Mouse (Mus musculus): Measurements from ENCODE around the gene Rad54l.

Gene Rad54l

GRCm38 (mm10) chr4:116123602-116124519 lies at the start of gene Rad54l, which contains the start of gene Pomgnt1:
TSS of gene Rad54l (minus strand) at chr4:116123690.
TSS of gene Pomgnt1 (plus strand) at chr4:116123840.
- Histone ChIP-seq H3K27me3 (ENCODE audit: control insufficient read depth, insufficient read depth, low read length, poor library complexity, severe bottlenecking) (no peaks in the 10 kb centered on the region), H3K36me3 (ENCODE audit: control insufficient read depth, insufficient read depth, low read length, poor library complexity, severe bottlenecking) (no peaks in the 10 kb centered on the region; the same call in 1 of the 2 replicates)
- peak; percentile 84 for DNase-seq (ENCODE audit: low read depth, low spot score)

- no peaks in the 10 kb centered on the region for H3K36me3 ChIP-seq (ENCODE audit: control insufficient read depth, insufficient read depth, low read length, poor library complexity, severe bottlenecking)
- DNase-seq (ENCODE audit: low read depth, low spot score), result no peak
- no peaks in the 10 kb centered on the region for H3K27me3 ChIP-seq (ENCODE audit: control insufficient read depth, insufficient read depth, low read length, poor library complexity, severe bottlenecking)
Observed at GRCm38 (mm10) chr4:116173072-116173471, 49.6 kb upstream of the Rad54l start, which contains the start of the genes 1700042G07Rik and Gm49337. TSS of gene 1700042G07Rik (plus strand) at chr4:116173372. TSS of gene Gm49337 (plus strand) at chr4:116173384.

- Histone ChIP-seq H3K36me3 (ENCODE audit: control insufficient read depth, insufficient read depth, low read length, poor library complexity, severe bottlenecking) (no peaks in the 10 kb centered on the region), H3K27me3 (ENCODE audit: control insufficient read depth, insufficient read depth, low read length, poor library complexity, severe bottlenecking) (no peaks in the 10 kb centered on the region)
- DNase-seq (ENCODE audit: low read depth, low spot score), result no peak
Observed at GRCm38 (mm10) chr4:116169353-116169672, 45.8 kb upstream of the Rad54l start.

DNA sequence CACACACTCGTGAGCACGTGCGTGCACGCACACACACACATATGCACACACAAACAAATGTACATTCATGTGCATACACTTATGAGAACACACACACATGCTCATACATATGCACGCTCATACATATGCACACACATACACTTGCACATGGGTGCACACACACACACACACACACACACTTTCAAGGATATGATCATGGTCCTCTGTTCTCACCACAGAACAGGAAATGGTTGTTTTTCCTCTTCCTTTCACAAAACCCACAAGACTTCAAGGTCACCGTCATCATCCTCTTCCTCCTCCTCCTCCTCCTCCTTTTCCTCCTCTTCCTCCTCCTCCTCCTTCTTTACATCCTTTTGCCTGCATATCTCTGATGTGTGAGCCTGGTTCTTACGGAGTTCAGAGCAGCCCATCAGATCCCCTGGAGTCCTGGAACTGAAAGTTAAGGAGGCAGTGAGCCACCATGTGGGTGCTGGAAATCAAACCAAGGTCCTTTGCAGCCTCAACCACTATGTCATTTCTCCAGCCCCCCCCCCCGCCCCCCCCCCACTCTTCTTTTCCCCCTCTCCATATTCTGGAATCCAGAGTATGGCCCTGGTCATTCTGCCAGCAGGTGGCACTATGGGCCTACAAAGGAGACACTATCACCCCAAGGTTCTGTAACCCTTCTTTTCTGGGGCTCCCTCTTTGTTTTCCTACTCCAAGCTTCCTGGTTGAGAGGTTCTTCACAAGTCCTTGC lies 45.3 kb upstream of the Rad54l start:
- peak; percentile 75 for DNase-seq (ENCODE audit: low read depth, low spot score)
- no peaks in the 10 kb centered on the region for H3K27me3 ChIP-seq (ENCODE audit: control insufficient read depth, insufficient read depth, low read length, poor library complexity, severe bottlenecking)

DNA sequence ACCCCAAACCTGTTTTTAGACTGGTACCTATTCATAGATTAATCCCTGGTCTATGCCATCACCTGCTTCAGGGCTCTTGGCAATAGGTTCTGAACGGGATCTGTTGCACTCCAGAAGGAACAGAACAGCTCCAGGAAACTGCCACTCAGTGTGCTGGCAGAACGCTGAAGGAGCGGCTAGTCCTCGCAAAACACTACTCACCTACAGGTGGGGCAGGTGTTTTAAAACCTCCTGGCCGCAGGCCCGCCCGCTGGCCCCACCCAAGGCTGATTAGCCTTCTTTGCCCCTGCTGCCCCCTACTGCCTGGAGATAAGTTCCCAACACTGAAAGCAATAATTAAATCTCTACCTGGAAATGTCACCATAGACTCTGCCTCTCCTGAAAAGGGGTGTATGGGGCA lies 43.9 kb upstream of the Rad54l start, which contains the start of gene Tspan1:
TSS of gene Tspan1 (minus strand) at position 198 of the 400 bp plus-strand sequence.
- Histone ChIP-seq H3K27me3 (ENCODE audit: control insufficient read depth, insufficient read depth, low read length, poor library complexity, severe bottlenecking) (no peaks in the 10 kb centered on the region), H3K36me3 (ENCODE audit: control insufficient read depth, insufficient read depth, low read length, poor library complexity, severe bottlenecking) (no peaks in the 10 kb centered on the region)
- peak; percentile 49 for DNase-seq (ENCODE audit: low read depth, low spot score)

More for the DNA sequence above, 45.3 kb upstream of the Rad54l start:
- H3K36me3 ChIP-seq (ENCODE audit: control insufficient read depth, insufficient read depth, low read length, poor library complexity, severe bottlenecking), result no peaks in the 10 kb centered on the region

DNA sequence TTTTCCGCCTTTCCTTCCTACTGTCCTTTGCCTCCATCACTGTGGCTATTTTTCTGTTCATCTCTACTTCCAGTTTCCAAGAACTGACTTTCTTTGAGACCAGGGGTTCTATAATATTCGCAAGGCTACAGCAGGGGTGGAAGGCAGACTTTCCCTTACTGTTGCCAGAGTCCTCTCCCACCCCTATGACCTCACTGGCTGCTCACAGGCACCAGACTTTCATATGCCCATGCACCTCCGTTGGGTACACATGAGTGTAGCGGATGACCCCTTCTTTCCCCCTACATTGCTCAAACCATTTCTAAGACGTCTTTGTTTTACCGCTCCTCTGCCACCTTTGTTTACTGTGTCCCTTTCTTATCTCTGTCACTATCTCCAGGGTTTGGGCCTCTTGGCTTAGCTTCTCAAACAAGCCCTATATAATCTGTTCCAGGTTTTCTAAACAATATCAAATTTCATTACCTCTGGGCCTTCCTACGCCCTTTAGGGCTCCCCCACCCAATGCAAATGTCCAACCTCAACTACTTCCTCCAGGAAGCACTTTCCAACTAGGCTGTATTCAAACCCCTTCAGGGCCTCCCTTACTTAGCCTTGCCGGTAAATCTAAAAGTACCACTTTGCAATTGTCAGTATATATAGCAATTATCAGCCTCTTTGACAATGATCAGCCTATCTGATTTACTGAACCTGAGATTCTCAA lies 42.4 kb upstream of the Rad54l start:
- Histone ChIP-seq H3K36me3 (ENCODE audit: control insufficient read depth, insufficient read depth, low read length, poor library complexity, severe bottlenecking) (no peaks in the 10 kb centered on the region), H3K27me3 (ENCODE audit: control insufficient read depth, insufficient read depth, low read length, poor library complexity, severe bottlenecking) (no peaks in the 10 kb centered on the region)
- no peak for DNase-seq (ENCODE audit: low read depth, low spot score)

DNA sequence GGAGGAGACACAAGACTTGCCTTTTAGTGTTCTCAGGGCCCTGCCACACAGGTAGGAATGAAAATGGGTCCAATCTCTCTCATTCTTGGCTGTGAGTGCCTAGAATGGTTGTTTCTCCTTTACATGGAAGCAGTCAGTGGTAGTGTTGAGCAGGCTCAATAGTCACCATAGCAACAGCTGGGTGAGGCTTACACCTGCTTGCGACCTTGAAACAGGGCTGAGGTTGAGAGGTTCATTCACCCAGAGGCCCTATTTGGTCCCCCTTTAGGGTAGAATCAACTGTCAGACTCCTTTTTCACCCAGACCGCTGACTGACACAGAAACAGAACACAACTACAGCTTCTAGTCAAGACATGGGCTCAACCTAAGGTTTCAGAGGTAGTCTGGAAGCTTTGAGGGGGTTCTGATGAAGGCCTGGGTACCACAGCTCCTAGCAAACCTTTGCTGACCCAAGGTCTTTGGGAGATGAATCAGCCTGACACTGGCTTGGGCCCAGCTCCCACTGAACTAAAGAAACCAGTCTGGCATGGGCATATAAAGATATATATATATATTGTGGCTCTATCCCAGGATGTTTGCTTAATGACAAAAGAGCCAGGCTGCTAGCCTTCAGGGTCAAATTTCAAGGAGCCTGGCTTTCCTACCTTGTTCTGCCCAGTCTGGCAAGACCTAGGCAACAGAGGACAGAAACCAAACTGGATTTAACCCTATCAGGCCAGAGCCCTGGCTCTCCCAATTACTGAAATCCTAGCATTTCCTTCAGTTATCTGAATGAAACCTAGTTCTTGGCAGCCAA lies 41.5 kb upstream of the Rad54l start:
- DNase-seq (ENCODE audit: low read depth, low spot score), result no peak
- no peaks in the 10 kb centered on the region for H3K27me3 ChIP-seq (ENCODE audit: control insufficient read depth, insufficient read depth, low read length, poor library complexity, severe bottlenecking)
- H3K36me3 ChIP-seq (ENCODE audit: control insufficient read depth, insufficient read depth, low read length, poor library complexity, severe bottlenecking), result no peaks in the 10 kb centered on the region

- no peak for DNase-seq (ENCODE audit: low read depth, low spot score)
- no peaks in the 10 kb centered on the region for H3K27me3 ChIP-seq (ENCODE audit: control insufficient read depth, insufficient read depth, low read length, poor library complexity, severe bottlenecking)
Observed at GRCm38 (mm10) chr4:116162142-116162541, 38.7 kb upstream of the Rad54l start.

GRCm38 (mm10) chr4:116160769-116161168 lies 37.3 kb upstream of the Rad54l start:
- peaks cover 6% of the 10 kb centered on the region; the same call in 1 of the 2 replicates for H3K36me3 ChIP-seq (ENCODE audit: control insufficient read depth, insufficient read depth, low read length, poor library complexity, severe bottlenecking)
- H3K27me3 ChIP-seq (ENCODE audit: control insufficient read depth, insufficient read depth, low read length, poor library complexity, severe bottlenecking), result no peaks in the 10 kb centered on the region
- no peak for DNase-seq (ENCODE audit: low read depth, low spot score)

More at GRCm38 (mm10) chr4:116162142-116162541, 38.7 kb upstream of the Rad54l start:
- peaks cover 6% of the 10 kb centered on the region; the same call in 1 of the 2 replicates for H3K36me3 ChIP-seq (ENCODE audit: control insufficient read depth, insufficient read depth, low read length, poor library complexity, severe bottlenecking)

DNA sequence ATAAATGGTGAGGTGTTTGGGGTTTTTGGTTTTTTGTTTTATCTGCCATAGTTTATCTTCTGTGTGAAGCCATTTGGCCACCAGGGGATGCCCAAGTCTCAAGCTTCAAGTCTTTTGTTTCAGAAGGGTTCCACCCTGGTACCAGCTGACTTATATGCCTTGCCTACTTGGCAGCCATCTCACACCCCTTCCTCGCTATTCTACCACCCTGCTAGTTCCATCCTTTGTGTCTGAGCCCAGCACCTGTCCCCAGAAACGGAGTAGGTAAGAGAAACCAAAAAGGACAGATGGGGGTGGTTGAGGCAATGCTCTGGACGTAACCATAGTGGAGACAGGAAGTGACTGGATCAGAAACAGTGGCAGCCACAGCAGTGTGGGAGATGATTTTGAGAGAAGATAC lies 36.4 kb upstream of the Rad54l start:
- peak; percentile 55 for DNase-seq (ENCODE audit: low read depth, low spot score)
- peaks cover 9% of the 10 kb centered on the region for H3K36me3 ChIP-seq (ENCODE audit: control insufficient read depth, insufficient read depth, low read length, poor library complexity, severe bottlenecking)
- no peaks in the 10 kb centered on the region for H3K27me3 ChIP-seq (ENCODE audit: control insufficient read depth, insufficient read depth, low read length, poor library complexity, severe bottlenecking)

DNA sequence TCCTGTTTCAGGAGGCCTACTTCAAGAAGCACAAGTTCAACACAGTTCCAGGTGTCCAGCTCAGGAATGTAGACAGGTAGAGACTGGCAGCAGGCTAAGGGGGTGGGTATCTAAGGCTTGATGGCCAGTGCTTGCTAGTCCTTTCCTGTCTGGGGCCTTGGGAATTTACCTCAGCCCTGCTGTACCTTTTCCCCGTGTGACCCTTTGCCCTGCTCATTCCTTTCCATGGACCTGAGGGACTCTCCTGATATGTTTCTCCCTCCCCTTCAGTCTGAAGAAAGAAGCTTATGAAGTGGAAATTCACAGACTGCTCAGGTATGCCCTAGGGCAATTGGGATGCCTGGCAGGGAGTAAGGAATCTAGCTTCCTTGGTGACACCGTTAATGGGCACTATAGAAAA lies 34.4 kb upstream of the Rad54l start:
- Histone ChIP-seq H3K27me3 (ENCODE audit: control insufficient read depth, insufficient read depth, low read length, poor library complexity, severe bottlenecking) (no peaks in the 10 kb centered on the region), H3K36me3 (ENCODE audit: control insufficient read depth, insufficient read depth, low read length, poor library complexity, severe bottlenecking) (peaks cover 14% of the 10 kb centered on the region)
- no peak for DNase-seq (ENCODE audit: low read depth, low spot score)

DNA sequence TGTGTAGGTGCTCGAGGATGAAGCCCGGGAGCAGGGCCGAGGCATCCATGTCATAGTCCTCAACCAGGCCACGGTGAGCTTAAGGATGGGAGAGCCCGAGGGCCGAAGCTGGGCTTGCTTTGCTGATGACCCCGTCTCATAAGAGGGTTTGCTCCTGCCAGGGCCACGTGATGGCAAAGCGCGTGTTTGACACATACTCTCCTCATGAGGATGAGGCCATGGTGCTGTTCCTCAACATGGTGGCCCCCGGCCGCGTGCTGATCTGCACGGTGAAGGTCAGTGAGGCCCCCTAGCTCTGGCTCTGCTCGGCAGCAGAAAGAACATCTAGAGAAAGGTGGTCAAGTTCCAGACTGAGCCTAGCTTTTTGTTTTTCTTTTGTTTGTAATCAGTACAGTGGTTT lies 29.2 kb upstream of the Rad54l start:
- peaks cover 8% of the 10 kb centered on the region for H3K36me3 ChIP-seq (ENCODE audit: control insufficient read depth, insufficient read depth, low read length, poor library complexity, severe bottlenecking)
- H3K27me3 ChIP-seq (ENCODE audit: control insufficient read depth, insufficient read depth, low read length, poor library complexity, severe bottlenecking), result no peaks in the 10 kb centered on the region
- no peak for DNase-seq (ENCODE audit: low read depth, low spot score)

DNA sequence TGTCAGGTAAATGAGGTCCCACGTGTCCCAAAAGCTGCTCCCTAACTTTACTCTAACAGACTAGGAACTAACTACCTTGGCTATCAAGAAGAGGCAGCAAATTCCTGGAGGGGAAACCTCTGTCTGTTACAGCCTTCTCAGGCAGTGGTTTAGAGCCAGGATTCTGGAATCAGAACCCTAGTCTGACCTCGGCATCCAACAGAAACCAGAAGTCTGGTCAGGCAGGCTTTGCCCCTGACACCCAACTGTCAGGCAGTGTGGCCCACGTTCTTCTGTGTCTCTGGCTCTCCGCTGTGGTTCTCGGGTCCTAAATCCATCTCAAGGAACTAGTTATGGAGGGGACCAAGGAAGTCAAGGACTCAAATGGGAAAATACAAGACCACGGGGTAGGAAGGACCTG lies 27.7 kb upstream of the Rad54l start, which contains the start of gene Lurap1:
TSS of gene Lurap1 (minus strand) at position 101 of the 400 bp plus-strand sequence.
- H3K36me3 ChIP-seq (ENCODE audit: control insufficient read depth, insufficient read depth, low read length, poor library complexity, severe bottlenecking), result peaks cover 8% of the 10 kb centered on the region
- H3K27me3 ChIP-seq (ENCODE audit: control insufficient read depth, insufficient read depth, low read length, poor library complexity, severe bottlenecking), result no peaks in the 10 kb centered on the region
- no peak for DNase-seq (ENCODE audit: low read depth, low spot score)

DNA sequence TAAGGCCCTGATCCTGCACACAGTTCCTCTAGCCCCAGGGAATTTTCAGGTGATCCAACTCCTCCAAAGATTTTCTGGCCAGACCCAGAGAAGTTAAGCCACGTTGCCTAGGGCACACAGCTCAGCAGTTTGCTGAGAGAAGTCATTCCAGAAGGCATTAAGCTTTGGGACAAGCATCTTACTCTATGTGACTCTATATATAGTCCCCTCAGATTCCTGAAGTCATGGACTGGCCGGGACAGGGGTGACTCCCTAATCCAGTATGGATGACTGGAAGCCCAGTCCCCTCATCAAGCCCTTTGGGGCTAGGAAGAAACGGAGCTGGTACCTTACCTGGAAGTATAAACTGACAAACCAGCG lies 27.4 kb upstream of the Rad54l start:
- DNase-seq (ENCODE audit: low read depth, low spot score), result no peak
- Histone ChIP-seq H3K36me3 (ENCODE audit: control insufficient read depth, insufficient read depth, low read length, poor library complexity, severe bottlenecking) (peaks cover 8% of the 10 kb centered on the region), H3K27me3 (ENCODE audit: control insufficient read depth, insufficient read depth, low read length, poor library complexity, severe bottlenecking) (no peaks in the 10 kb centered on the region)
